Mouse (Mus musculus): ENCODE data around the gene Map7d1.

Gene Map7d1

DNA sequence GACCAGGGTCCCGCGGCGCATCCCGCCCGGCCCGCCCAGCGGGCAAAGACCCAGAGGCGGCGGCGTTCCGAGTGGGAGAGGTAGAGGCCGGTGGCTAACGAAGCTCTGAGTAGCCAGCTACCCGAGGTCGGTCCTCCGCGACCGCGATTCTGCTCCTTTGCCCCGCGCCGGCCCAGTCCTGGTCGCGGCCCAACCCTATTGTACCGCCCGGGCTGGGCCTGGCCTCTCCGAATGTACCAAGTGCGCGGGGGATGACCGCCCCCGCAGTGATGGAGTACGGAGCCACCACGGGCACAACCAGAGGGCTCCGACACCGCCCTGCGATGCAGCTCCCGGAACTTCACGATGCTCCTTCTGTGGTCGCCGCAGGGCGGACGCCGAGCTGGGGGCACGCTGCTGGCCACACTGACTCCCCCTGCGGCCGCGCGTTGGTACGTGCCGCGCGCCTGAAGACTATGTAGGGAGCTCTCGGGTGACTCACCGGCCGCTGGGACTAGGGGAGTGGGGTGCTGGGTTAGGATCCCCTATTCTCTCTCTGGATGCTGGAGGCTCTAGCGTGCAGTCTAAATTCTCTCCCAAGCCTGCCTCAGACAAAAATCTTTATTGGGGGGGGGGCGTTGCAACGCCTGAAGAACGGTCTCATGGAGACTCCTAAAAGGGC is at the start of gene Map7d1:
Gene Map7d1 (minus strand): TSS at position 213 of the 661 bp plus-strand sequence.
- no peak for DNase-seq (ENCODE audit: extremely low spot score, low read depth, low spot score)

DNA sequence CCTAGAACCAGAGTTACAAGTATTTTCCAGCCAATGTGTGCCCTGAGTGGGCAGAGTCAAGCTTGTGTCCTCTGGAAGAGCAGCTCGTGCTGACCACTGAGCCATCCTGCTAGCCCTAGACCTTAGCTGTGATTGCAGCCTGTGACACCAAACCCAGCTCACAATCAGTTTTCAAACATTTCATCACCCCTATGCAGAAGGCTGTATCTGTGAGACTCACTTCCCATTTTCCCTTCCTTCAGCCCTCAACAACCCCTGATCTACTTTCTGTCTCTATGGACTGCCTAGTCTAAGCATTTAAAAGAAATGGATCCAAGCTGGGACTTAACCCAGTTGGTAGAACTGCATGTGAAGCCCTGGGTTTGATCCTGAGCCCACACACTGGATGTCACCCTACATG is 49.3 kb upstream of the Map7d1 start:
- no peak for DNase-seq (ENCODE audit: extremely low spot score, low read depth, low spot score)

DNA sequence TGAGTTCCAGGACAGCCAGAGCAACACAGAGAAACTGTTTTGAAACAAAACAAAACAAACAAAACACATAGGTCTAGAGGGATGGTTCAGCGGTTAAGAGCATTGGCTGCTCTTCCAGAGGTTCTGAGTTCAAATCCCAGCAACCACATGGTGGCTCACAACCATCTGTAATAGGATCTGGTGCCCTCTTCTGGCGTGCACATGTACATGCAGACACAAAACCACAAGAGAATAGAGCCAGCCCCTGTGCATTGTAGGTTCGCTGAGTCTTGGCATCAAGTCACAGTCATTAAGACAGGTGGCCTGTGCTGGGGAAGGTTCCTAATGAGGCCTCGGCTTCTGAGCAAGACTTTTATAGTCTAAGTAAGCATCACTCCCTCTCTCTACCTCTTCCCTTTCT is 47.7 kb upstream of the Map7d1 start:
- DNase-seq (ENCODE audit: extremely low spot score, low read depth, low spot score) = no peak

DNA sequence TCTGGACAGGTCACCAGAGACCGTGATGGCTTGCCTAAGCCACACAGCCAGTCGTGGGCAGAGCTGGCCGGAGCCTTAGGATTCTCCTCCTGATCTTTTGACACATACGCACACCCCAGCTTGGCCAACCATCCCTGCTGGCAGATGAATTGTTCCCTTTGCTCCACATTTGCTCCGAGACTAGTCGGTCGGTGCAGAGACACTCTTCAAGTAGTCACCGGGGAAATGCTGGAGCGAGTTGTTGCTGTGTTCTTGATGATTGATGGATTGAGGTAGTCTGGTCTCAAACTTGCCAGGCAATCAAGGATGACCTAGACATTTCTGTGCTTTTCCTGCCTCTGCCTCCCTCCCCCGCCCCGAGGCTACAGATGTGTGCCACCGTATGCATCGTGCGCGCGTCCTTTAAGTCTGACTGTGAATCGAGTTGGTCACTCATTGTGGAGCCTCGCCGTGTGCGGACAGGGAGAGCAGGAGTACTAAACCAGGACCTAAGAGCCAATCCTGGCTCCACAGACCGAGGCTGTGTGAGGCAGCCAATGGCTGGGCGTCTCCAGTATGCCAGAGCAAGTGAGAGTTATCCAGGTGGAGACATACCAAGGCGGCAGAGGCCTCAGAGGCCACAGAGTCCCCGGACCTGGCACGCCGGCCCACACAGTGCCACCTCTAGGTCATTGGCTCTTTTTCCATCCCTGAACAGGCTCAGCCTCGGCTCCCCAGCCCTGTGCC is 45.6 kb upstream of the Map7d1 start:
- DNase-seq (ENCODE audit: extremely low spot score, low read depth, low spot score) = no peak

DNA sequence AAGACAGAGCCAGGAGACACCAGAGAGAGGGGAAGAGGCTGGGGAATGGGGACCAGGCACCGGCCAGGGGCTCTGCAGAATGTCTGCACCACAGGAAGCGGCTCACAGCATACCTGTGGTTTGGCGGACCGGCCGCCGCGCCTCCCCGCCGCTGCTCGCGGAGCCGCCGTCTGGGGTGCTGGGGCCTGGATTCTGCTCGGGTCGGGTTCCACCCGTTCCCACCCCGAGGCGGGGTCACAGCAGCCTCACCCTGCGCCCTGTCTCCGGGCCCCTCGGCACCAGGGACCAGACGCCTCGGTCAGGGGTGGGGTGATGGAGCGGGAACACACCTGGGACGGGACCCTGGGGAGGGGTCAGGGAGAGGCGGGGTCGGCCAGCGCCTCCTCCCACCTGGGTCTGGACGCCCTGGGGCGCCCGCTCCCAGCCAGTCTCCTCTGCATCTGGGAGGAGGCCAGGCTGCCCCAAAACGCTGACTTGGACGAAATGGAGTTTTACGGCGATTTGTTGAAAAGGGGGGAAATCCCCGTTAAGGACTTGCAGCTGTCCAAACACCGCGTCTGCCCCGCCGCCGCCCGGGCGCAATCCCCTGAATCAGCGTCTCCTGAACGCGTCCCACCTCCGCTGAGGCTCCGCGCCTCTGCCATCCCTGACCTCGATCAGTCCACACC is 44.9 kb upstream of the Map7d1 start:
- no peak for DNase-seq (ENCODE audit: extremely low spot score, low read depth, low spot score)

DNA sequence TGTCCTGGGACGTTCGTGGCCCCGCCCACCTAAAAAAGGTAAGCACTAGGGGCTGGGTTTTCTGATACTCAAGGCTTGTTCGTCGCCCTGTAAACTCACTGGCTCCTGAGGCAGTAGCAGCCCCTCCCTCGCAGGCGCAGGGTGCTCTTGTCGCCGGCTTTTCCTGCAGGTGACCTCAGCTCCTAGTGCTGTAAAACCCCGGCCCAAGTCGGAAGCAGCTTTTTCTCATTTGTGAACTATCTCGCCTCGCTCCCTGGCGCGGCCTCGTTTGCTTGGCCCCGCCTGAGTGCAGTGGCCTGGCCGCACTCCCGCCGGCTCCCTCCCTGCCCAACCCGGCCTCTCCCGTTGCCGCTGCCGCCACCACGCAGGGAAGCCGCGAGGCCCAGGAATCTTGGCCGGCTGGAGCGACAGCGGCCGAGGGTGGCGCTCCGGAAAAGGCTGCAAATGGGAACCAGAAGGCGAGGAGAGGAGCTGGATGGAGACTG is 40.5 kb upstream of the Map7d1 start:
- DNase-seq (ENCODE audit: extremely low spot score, low read depth, low spot score) = no peak

DNA sequence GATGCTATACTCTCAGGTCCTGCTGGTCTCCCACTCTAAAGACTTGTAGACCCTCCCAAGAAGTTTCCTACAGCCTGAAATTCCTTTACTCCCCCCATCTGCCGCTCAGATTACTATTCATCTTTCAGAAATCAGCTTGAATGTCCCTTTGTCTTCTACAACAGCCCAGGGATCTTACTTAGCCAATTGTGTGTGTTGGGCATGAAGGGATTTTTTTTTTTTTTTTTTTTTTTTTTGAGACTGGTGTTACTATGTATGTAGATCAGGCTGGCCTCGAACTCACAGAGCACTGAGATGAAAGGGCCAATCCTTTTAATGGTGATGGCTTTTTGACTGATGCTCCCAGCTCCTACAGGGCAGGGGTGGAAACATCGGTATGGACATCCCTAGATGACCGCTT is 39.8 kb upstream of the Map7d1 start:
- DNase-seq (ENCODE audit: extremely low spot score, low read depth, low spot score) = no peak

DNA sequence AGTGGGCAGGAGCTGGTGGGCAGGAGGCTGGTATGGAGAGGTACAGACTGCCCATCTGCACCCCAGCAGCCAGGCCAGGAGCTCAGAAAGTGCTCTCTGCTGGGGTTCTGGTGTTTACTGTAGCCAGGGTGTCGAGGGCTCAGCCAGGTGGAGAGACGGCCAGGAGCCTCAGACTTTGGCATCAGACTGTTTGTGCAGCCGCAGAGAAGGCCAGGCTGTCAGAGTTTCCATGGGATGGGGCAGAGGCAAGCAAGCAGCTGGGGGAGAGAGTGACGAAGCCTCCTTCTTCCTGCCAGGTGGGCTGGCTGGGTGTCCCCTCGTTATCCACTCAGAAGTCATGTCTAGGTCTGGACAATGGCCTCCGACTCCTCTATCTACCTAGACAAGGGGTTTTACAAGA is 39.0 kb upstream of the Map7d1 start:
- no peak for DNase-seq (ENCODE audit: extremely low spot score, low read depth, low spot score)

DNA sequence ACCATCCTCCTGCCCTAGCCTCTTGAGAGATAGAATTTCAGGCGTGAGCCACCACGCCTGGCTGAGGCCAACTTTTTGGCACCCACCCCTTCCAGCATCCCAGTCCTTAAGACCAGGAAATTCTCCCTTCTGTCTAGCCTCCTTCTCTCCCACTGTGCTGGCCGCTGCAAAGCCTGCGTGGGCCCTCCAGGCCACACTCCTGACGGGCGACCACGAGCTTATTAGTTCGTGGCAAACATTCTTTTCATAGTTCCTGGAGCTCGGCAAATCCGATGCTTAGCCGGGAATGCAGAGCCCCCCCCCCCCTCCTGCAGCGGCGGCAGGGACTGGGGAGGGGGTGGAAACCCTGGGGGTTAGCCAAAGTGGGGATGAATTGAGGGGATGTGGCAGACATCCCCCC is 35.1 kb upstream of the Map7d1 start:
- DNase-seq (ENCODE audit: extremely low spot score, low read depth, low spot score) = no peak

DNA sequence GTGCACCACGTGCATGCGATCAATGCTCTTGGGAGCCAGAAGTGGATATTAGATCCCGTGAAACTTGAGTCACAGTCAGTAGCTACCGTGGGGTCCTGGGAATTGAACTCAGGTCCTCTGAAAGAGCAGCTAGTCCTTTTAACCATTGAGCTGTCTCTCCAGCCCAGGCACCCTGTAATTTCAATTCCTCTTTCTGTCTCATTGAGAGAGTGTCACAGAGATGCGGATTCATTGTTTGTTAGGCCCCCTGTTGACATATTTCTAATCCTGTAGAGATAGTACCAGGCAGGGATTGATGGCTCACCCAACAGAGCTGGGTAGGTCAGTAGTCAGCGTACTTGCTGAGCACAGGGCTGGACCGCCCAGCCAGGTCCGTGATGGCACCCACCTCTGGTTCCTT is 34.2 kb upstream of the Map7d1 start:
- no peak for DNase-seq (ENCODE audit: extremely low spot score, low read depth, low spot score)

DNA sequence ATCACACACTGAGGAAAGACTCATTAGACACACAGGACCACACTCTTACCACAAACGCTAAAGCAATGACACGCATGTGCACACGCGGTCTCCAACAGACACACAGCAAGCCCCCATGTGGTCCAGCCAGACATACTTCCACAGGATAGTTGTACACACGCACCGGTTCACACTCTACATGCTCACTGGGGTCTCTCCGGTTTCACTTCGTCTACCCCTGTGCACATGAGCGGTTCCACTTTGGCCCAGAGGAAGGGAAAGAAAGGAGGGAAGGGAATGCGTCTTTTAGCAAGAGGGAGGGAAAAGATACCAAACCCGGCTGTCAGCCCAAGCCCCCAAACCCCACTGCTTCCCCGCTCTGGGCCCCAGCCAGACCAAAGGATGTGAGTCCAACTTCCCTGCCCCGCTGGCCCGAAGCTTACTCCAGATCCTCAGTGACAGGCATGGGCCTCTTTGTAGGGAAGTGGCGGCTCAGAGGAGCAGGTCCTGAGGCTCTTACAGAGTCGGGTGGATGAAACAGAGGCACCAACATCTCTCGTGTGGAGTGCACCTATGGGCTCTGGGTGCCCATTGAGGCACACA is 32.0 kb upstream of the Map7d1 start:
- no peak for DNase-seq (ENCODE audit: extremely low spot score, low read depth, low spot score)

DNA sequence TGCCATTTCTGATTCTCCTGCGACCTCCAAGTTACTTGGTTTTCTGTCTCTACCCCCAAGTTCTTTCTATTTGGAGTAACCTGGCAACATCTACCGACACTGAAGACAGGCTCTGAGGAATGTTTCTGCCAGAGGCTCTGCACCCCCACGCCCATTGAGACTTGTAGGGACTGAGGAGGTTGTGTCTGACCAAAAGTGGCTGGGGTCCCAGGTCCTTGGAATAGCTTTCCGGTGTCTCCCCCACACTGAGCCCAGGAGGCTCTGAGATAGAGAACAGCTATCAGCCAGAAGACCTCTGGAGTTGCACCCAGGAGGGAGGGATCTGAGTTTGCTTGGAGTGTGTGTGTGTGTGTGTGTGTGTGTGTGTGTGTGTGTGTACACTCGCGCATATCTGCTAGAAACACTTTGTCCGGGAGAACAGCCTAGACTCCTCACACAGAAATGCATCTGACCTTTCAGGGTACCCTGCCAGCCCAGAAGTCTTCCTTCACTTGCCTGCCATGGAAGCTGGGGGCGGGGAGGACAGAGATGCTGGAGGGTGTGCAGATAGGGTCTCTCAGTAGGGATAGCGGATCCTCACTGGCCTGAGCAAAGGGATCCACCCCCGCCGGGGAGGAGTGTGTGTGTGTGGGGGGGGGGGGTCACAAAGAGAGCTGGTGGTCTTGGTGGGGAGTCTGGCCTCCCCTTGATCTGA is 31.3 kb upstream of the Map7d1 start:
- no peak for DNase-seq (ENCODE audit: extremely low spot score, low read depth, low spot score)

DNA sequence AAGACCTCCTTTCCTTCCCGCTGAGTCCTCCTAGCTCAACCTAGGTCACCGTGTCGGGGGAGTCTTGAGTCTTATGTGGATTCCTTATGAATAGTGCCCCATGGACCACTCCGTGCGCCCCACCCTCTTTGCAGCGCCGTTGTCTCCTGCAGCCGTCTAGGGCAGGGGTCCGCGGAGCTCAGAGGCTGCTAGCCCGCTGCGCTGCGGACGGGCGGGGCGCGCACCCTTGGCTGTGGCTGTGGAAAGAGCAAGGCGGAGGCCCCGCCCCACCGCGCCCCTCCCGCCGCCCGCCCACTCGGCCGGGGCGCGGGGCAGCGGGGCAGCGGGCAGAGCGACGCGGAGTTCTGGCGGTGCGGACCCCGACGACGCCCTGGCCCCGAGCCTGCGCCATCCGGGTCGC is 30.3 kb upstream of the Map7d1 start, which contains the start of gene Col8a2:
Gene Col8a2 (plus strand): TSS at position 302 of the 400 bp plus-strand sequence.
- no peak for DNase-seq (ENCODE audit: extremely low spot score, low read depth, low spot score)

DNA sequence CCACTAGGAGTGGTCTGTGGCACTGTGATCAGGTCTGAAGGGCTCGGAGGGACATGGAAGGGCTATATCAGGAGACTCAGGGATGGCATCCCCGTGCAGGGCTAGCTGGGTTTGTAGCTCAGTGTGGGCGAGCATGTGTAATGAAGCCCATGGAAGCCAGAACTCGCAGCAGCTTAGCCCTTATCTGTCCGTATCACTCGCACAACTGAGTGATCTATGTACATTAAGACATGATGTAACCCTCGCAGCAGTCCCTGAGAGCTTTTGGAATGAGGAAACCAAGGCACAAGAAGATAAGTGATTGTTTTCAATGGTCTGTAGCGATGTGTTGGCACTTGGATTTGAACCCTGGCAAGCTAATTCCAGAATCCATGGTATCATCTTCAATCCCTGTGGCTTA is 27.4 kb upstream of the Map7d1 start:
- DNase-seq (ENCODE audit: extremely low spot score, low read depth, low spot score) = no peak

DNA sequence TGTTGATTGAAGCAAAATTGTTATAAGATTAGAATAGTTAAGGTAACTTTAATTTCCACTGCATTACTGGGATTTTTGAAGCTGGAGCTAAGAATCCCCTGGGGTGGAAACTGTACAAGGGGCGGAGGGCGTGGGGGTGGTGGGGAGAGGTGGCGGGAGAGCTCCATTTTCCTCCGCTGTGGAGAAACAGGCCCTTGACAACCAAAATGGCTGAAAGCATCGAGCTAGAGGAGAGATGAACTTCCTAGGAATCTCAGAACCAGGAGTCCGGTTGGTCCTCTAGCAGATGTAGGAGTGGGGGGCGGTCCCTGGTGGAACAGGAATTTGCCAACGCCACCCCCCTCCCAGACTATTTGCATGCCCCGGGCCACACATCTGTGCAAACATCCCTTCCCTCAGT is 25.6 kb upstream of the Map7d1 start:
- no peak for DNase-seq (ENCODE audit: extremely low spot score, low read depth, low spot score)

DNA sequence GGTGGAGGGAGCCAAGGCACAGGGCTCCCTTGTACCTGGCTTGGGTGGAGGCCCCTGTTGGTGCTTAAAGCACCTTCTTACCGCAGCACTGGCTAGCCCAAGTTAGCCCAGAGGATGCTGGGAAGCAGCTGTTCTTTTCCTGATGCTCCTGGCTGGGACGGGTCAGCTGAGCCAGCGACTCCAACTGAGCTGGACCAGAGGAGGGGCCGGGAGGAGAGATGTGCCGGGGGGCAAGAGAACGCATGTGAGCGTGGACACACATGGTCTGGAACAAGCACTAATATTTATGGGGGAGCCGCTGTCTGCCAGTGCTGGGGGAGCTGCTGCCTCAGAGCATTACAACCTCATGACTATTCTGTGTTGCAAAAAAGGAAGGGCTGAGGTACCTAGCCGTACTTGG is 22.8 kb upstream of the Map7d1 start:
- no peak for DNase-seq (ENCODE audit: extremely low spot score, low read depth, low spot score)

DNA sequence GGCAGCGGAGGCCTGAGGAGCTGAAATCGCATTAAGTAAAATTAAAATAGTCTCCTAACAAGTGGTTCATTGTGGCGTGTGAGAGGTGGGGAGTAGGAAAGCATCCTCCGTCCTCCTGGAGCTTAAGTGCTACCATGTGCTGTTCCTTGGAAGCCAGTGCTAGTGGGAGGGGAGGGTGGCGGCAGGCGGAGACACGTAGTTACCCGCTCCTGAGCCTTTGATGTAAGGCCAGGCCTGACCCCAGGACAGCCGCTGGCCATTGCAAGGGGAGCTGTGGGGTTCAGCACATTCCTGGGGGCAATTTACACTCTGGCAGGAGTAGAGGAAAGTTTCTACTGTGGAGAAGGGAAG is 22.4 kb upstream of the Map7d1 start:
- no peak for DNase-seq (ENCODE audit: extremely low spot score, low read depth, low spot score)

DNA sequence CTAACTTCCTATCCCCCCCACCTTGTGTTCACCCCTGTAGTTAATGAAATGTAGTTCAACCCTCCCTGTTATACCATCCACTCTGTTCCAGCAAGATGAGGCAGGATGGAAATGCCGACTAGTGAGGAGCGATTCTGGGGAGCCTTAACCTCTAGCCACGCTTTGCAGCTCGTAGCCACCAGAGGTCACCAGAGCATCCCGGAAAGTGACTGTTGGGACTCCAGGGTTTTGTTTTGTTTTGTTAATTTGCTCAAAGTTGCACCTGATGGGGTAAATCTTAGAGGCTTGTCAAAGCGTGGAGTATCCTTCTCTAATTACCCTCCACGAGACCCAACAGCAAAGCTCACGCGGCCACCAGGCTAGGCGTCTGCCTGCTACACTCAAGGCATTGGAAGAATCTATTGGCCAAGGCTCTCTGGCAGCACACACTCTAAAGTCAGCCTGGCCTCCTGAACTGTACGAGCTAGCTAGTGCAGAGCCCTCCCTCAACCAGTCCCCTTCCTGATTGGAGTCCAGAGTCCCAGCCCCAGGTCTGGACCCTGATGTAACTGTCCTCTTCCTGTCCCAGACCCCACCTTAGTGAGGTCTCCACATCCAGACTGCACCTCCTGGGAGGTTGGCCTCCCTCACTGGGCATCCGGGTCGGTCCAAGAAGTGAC is 21.9 kb upstream of the Map7d1 start:
- no peak for DNase-seq (ENCODE audit: extremely low spot score, low read depth, low spot score)

DNA sequence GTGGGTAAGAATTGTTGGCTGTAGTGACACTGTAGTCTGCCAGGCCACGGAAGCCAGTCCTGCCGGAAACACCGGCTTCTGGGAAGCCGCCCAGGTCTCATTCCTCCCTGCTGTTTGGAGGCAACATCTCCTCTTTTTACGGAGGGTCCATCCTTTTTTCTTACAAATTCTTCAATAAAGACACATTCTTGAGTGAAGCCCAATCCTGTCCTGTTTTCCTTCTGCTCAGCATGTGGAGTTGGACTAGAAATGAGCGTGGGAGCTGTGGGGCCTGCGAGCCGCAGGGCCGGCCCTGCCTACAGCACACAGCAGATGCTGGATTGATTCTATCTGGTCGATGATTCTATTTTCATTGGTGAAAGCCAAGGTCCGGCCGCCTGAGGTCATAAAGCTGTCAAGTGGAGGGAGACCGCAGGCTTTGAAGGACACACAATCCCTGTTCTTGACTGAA is 19.6 kb upstream of the Map7d1 start:
- no peak for DNase-seq (ENCODE audit: extremely low spot score, low read depth, low spot score)

DNA sequence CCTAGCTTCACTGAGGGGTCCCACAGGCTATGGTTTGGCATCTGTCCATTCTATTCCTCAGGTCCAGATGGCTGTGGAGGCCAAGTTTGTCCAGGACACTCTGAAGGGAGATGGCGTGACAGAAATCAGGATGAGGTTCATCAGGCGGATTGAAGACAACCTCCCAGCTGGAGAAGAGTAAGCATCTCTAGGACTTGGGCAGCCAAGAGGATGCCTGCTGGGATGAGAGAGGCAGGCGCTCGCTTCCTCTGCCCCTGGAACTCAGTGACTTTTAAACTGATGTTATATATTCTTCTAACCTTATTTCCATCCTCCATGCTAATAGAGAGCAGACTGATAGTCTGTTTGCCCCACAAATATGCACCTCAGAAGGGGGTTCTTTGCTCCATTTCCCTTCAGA is 18.9 kb upstream of the Map7d1 start:
- no peak for DNase-seq (ENCODE audit: extremely low spot score, low read depth, low spot score)

DNA sequence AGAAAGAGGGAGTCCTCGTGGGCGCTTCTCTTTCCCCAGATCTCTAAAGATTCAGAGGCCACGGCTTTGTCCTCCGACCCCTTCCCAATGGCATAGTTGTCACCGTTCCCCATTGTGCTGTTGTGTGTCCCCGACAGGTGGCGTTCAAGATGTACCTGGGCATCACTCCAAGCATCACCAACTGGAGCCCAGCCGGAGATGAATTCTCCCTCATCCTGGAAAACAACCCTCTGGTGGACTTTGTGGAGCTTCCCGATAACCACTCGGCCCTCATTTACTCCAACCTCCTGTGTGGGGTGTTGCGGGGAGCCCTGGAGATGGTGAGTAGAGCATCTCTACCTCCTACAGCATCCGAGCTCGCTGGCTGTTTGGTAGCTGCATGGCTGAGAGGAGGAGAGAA is 17.6 kb upstream of the Map7d1 start:
- no peak for DNase-seq (ENCODE audit: extremely low spot score, low read depth, low spot score)
